Mouse (Mus musculus) hindbrain, embryonic 13.5 days (tissue): ENCODE data around the gene Galt. TPM values are rescaled to one million over a fixed set of nuclear protein-coding genes. Genes with fewer than 3 reads are reported as not detected.

Experiments
- ATAC-seq: fragments of 200-750 bp; cut with Nextera tagmentation; 2 replicates; pipeline ENCODE4 v1.8.0; 2017; ENCODE audit warnings: moderate TSS enrichment; ENCODE audit not compliant: low FRiP score
- H3K27ac ChIP-seq: fragments of 300-500 bp; sonication (generic); 2 replicates; pipeline ENCODE4 v1.5.1; 2015; ENCODE audit warnings: inconsistent platforms, mild to moderate bottlenecking, moderate library complexity
- H3K27me3 ChIP-seq: fragments of 300-500 bp; sonication (generic); 2 replicates; pipeline ENCODE4 v1.6.1; 2015; ENCODE audit warnings: mild to moderate bottlenecking, inconsistent platforms
- H3K36me3 ChIP-seq: fragments of 300-500 bp; sonication (generic); 2 replicates; pipeline ENCODE4 v1.6.1; 2015; ENCODE audit warnings: mild to moderate bottlenecking, inconsistent platforms
- H3K4me1 ChIP-seq: fragments of 300-500 bp; sonication (generic); replicated peaks from 2 replicates; pipeline ENCODE4 v1.6.1; 2015; ENCODE audit warnings: inconsistent platforms
- H3K4me2 ChIP-seq: fragments of 300-500 bp; sonication (generic); 2 replicates; pipeline ENCODE4 v1.6.1; 2015; ENCODE audit warnings: inconsistent platforms, mild to moderate bottlenecking, moderate library complexity
- H3K4me3 ChIP-seq: fragments of 300-500 bp; sonication (generic); 2 replicates; pipeline ENCODE4 v1.5.1; 2015; ENCODE audit warnings: mild to moderate bottlenecking, inconsistent platforms
- H3K9ac ChIP-seq: fragments of 300-500 bp; sonication (generic); 2 replicates; pipeline ENCODE4 v1.6.1; 2015; ENCODE audit warnings: mild to moderate bottlenecking, inconsistent platforms
- H3K9me3 ChIP-seq: fragments of 300-500 bp; sonication (generic); 2 replicates; pipeline ENCODE4 v1.6.1; 2016; ENCODE audit warnings: inconsistent platforms
- WGBS: fragments of 180-500 bp; shearing (Covaris S2); methylation state at CpG from one replicate; pipeline ENCODE4 v1.1.7; 2015; 5-methylcytosine and 5-hydroxymethylcytosine counted together
- polyA plus RNA-seq: library from polyadenylated mRNA; unstranded; fragments of >200 nt; fragmentation: Nextera tagmentation; extraction: Ambion mirVana; gene quantifications from 2 replicates; pipeline ENCODE4 v1.2.1, GENCODE M21; 2015

Galt gene
- polyA plus RNA-seq, result 36.6 and 42.8 TPM in 2 replicates

DNA sequence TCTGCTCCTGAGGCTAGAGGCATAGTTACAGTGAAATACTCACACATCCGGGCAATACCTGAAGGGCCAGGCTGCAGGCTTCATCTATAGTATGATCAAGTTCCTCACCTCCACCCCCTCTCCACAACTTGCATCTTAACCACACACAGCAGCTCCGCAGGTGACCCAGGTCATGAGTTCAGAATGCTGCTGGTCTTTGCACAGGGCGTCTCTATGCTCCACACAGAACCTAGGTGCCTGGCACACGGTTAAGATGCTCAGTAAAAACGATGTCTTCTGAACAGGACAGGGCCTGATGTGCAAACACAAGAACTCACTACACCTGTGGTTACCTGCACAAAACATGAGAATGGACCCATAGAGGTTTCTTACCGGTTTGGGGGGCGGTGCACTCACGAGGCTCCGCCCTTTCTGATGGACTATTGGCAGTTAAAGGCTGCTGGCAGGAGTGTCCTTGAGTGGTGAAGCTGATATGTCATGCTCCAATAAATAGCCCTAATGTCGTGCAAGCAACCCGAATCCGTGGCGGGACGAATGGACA, at the start of gene Galt:
Gene Galt (plus strand): TSS at position 432 of the 541 bp plus-strand sequence.
- H3K4me2 ChIP-seq, result peak within 1 kb of the TSS; percentile 97
- 14% methylated on average over 14 of the region's 14 CpGs for WGBS
- H3K9ac ChIP-seq, result peak within 1 kb of the TSS; percentile 85
- H3K27ac ChIP-seq, result peak within 1 kb of the TSS; percentile 87
- H3K4me3 ChIP-seq, result peak within 1 kb of the TSS; percentile 72
- peaks cover 7% of the 10 kb centered on the region for H3K36me3 ChIP-seq
- peak; percentile 69 for ATAC-seq
- peaks cover 17% of the 10 kb centered on the region for H3K4me1 ChIP-seq
- H3K27me3 ChIP-seq, result 0 out of 2 replicates have a peak, but pooled peaks cover 5% of the 10 kb centered on the region
- H3K9me3 ChIP-seq, result no peaks in the 10 kb centered on the region

DNA sequence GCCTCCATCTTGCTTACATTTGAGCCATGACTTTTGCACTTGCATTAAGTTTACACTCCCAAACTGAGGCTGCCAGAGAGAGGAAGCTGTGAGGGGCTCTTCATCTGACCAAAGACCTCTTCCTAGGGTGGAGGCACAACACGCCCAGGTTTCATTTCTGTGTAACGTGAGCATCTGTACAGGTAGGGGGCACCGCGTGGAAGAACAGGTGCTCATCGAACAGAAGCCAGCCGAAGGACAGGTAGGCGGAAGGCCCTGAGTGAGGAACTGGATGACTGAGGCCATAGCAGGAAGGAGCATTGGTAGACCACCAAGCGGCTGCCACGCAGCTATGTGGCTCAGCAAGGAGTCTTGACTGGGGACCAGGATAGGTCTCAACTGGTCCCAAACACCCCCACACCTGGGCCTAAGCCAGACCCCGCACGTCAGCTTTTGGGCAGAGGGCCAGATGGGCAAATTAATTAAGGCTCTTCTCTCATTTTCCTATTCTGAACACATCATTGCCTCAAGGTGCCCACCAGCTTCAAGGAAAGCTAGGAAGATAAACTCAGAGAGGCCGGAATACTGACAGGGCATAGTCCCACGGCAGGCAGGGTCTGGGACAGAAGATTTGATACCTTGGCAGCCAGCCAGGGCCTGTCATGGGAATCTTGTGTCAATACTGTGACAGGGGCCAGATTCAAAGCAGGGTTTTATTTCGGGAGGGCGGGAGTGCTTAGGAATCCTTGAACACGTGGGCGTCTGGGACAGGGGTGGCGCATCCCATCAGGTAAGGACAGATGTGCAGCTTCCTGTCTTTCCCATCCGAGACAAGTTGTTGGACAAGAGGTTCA, 48.9 kb upstream of the Galt start:
- Histone ChIP-seq H3K4me1 (peaks cover 37% of the 10 kb centered on the region), H3K4me2 (peak overlapping the region; percentile 35), H3K27me3 (0 out of 2 replicates have a peak, but pooled peaks cover 6% of the 10 kb centered on the region), H3K9me3 (no peaks in the 10 kb centered on the region), H3K27ac (peak overlapping the region; percentile 55), H3K36me3 (peaks cover 5% of the 10 kb centered on the region; the same call in 1 of the 2 replicates), H3K9ac (peak overlapping the region; percentile 35; the same call in 1 of the 2 replicates), H3K4me3 (no peak overlapping the region)
- 56% methylated on average over 19 of the region's 19 CpGs for WGBS
- ATAC-seq, result peak; percentile 11; the same call in 1 of the 2 replicates

DNA sequence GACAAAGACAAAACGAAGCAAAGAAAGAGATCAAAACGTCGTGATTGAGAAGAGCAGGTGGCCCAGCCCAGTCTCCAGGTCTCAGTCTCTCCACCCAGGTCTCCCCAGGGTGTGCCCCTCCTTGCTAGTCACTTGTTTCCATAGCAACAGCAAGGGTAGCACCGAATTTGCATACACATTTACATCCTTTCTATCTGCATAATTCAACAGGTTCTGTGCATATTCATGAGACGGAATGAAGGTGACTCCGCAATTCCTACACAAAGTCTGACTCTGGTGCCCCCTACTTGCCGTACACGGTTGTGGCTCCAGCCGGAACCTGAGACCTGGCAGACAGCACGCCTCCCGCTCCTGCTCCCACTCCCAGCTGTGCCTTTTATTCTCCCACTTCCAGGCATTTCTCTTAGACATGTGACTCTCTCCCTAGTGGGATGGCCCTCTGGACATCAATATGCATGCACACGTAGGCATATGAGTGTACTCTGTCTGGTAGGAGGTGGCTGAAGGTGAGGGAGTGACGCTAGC, 48.0 kb upstream of the Galt start:
- no peaks in the 10 kb centered on the region for H3K9me3 ChIP-seq
- H3K4me2 ChIP-seq, result peak overlapping the region; percentile 35
- peaks cover 8% of the 10 kb centered on the region; the same call in 1 of the 2 replicates for H3K36me3 ChIP-seq
- H3K27ac ChIP-seq, result peak overlapping the region; percentile 65
- peak; percentile 78 for ATAC-seq
- H3K27me3 ChIP-seq, result 0 out of 2 replicates have a peak, but pooled peaks cover 6% of the 10 kb centered on the region
- no peak overlapping the region for H3K4me3 ChIP-seq
- WGBS, result under 1% methylated on average over 13 of the region's 13 CpGs
- peaks cover 47% of the 10 kb centered on the region for H3K4me1 ChIP-seq
- H3K9ac ChIP-seq, result peak overlapping the region; percentile 25; the same call in 1 of the 2 replicates

DNA sequence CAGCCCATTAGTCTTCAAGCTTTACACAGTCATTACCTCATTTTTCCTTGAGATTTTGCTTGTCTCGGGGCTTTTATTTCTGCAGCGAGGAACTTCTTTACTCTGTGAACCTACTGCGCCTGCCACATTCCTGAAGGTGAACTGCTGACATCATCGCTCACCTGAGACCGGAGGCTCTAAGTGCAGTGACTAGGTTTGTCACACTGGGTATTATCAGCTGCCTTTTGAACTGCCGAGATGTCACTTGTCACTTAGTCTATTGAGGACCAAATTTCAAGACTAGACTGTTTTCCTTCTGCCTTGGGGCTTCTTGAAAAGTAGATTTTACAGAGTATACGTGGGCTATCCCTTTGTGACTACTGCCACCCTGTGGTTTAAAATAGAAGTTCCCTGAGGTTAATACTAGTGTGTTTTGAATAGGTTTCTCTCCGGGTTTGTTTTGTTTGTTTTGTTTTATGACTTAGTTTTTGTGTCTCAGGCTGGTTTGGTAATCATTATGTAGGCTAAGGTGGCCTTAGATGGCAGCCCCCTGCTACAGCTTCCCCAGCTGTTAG, 46.8 kb upstream of the Galt start:
- ATAC-seq, result no peak
- H3K9ac ChIP-seq, result no peak overlapping the region
- H3K4me3 ChIP-seq, result no peak overlapping the region
- peaks cover 56% of the 10 kb centered on the region for H3K4me1 ChIP-seq
- 0 out of 2 replicates have a peak, but pooled peaks cover 6% of the 10 kb centered on the region for H3K27me3 ChIP-seq
- WGBS, result 45% methylated on average over 8 of the region's 8 CpGs
- no peak overlapping the region for H3K4me2 ChIP-seq
- peaks cover 8% of the 10 kb centered on the region; the same call in 1 of the 2 replicates for H3K36me3 ChIP-seq
- H3K9me3 ChIP-seq, result no peaks in the 10 kb centered on the region
- H3K27ac ChIP-seq, result no peak overlapping the region

DNA sequence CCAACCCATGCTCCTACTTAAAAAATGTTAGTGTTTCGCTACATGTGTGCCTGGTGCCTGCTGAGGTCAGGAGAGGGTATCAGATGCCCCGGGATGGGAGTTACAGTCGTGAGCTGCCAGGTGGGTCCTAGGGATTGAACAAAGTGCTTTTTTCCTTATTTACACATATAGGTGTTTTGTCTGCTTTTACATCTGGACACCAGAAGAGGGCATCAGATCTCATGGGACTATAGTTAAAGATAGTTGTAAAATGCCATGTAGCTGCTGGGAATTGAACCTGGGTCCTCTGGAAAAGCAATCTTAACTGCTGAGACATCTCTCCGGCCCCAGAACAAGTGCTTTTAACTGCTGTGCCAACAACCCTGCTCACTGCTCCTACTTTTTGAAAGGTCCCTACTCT, 44.8 kb upstream of the Galt start:
- H3K36me3 ChIP-seq, result peaks cover 12% of the 10 kb centered on the region
- peaks cover 72% of the 10 kb centered on the region for H3K4me1 ChIP-seq
- ATAC-seq, result no peak
- no peak overlapping the region for H3K9ac ChIP-seq
- no peaks in the 10 kb centered on the region for H3K9me3 ChIP-seq
- H3K27me3 ChIP-seq, result 0 out of 2 replicates have a peak, but pooled peaks cover 5% of the 10 kb centered on the region
- 74% methylated on average over 4 of the region's 4 CpGs for WGBS
- H3K4me3 ChIP-seq, result no peak overlapping the region
- H3K27ac ChIP-seq, result no peak overlapping the region
- no peak overlapping the region for H3K4me2 ChIP-seq

DNA sequence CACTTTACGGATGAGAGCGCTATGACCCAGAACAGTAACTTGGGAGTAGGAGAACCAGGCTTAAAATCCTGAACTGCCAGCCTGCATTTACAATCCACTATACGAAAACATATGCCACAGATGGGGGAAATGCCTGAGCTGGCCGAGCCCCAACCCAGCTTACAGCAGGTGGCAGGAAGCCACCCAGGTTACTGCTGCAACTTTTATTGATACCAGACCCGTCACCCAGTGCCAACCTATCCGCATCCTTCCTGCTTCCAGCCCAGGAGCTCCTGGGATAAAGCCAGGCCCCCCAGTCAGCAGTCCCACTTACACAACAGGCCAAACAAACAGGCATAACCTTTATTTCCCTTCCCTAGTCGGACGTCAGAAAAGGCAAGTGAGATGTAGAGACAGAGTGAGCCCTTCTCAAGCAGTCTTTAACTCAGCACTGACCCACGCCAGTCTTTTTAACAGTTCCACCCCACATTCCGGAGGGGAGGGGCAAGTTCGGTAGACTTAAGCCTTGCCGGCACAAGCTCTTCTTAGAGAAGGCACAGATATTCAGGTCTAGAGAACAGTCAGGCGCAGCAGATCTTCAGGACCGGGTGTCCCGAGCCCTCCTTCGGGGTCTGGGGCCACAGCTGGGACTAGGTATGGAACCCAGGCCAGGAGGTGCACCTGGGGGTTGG, 43.2 kb upstream of the Galt start:
- peak overlapping the region; percentile 82 for H3K4me3 ChIP-seq
- H3K36me3 ChIP-seq, result peaks cover 24% of the 10 kb centered on the region
- WGBS, result 79% methylated on average over 16 of the region's 16 CpGs
- no peak overlapping the region for H3K27ac ChIP-seq
- H3K9me3 ChIP-seq, result no peaks in the 10 kb centered on the region
- H3K9ac ChIP-seq, result peak overlapping the region; percentile 91
- peaks cover 68% of the 10 kb centered on the region for H3K4me1 ChIP-seq
- H3K4me2 ChIP-seq, result peak overlapping the region; percentile 93
- H3K27me3 ChIP-seq, result no peaks in the 10 kb centered on the region
- ATAC-seq, result no peak

DNA sequence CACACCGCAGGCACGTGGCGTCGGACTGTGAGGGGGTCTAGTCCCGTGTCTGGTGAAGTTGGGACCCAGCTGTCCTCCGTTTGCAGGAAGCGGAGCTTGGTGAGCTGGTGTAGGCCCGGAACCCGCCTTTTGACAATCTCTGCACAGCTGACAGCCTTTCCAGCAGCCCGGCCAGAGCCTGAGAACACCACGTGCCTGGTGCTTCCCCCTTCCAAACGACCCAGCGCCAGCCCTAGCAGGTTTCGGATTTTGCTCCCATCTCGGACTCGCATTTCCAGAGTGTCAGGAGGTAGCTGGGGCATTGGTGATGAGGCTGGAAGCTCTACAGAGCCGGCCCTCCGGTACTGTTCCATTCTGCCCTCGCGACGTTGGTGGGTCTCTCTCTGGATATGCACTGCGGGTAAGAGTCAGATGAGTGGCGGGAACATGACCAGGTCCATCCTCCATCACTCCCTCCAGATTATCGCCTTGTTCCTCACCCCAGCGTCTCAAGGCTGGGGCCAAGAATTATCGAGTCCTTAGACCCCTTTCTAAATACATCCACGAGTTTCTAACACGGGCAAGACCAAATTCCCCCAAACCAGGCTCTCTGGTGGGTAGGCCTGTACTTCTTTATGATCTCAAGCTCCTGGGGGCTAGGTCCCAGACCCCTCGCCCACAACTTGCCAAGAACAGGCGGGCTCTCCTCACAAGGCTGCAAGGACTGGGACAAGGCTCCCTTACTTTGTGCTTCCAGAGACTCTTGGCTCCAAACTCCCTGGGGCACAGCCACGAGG, 42.4 kb upstream of the Galt start:
- H3K27me3 ChIP-seq, result no peaks in the 10 kb centered on the region
- H3K4me1 ChIP-seq, result peaks cover 68% of the 10 kb centered on the region
- H3K4me3 ChIP-seq, result peak overlapping the region; percentile 82
- no peaks in the 10 kb centered on the region for H3K9me3 ChIP-seq
- WGBS, result 40% methylated on average over 31 of the region's 31 CpGs
- peak overlapping the region; percentile 93 for H3K4me2 ChIP-seq
- H3K9ac ChIP-seq, result peak overlapping the region; percentile 91
- peak; percentile 19 for ATAC-seq
- H3K36me3 ChIP-seq, result peaks cover 32% of the 10 kb centered on the region
- peak overlapping the region; percentile 84 for H3K27ac ChIP-seq

DNA sequence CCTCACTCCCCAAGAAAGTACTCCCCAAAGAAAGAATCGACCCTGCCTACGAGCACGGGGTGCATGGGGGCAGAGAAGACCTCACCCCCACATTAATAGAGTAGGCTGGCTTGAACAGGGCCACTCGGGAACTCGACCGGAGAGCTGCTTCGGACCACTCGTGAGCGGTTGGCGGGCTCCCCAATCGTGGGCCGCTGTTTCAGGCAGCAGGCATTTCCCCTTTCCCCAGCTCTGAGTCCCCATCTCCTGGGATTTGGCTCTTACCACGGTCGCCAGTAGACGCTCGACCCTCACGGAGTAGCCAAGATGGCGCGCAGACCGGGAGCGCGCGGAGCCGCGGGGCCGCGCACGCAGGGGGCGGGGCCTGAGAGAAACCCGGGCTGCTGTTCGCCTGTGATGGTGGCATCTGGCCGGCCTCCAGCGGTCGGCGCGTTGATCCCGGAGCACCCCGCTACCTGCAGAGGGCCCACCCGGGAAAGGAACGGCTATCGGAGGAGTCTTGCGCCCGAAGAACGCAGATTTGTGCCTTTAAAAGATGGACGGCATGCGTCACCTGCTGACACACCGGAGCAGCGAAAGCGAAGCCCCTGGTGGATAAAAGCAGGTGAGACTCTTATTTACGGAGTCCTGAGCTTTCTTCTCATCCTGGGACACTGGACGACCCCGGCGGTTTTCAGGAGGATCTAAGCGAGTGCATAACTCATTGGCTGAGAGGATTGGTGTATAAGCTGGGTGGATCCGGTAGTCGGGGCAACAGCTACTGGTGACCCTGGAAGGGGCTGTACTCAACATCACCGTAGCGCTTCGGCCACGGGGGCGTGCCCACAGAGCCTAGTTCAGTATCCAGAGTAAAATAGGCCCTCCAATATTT, 41.6 kb upstream of the Galt start, which contains the start of gene Rpp25l:
Gene Rpp25l (minus strand): TSS at position 338 of the 871 bp plus-strand sequence.
- Histone ChIP-seq H3K27ac (peak within 1 kb of the TSS; percentile 84), H3K4me1 (peaks cover 62% of the 10 kb centered on the region), H3K9me3 (no peaks in the 10 kb centered on the region), H3K4me2 (peak within 1 kb of the TSS; percentile 93), H3K9ac (peak within 1 kb of the TSS; percentile 91), H3K27me3 (no peaks in the 10 kb centered on the region), H3K4me3 (peak within 1 kb of the TSS; percentile 82), H3K36me3 (peaks cover 40% of the 10 kb centered on the region)
- under 1% methylated on average over 61 of the region's 61 CpGs for WGBS
- ATAC-seq, result peak; percentile 67

DNA sequence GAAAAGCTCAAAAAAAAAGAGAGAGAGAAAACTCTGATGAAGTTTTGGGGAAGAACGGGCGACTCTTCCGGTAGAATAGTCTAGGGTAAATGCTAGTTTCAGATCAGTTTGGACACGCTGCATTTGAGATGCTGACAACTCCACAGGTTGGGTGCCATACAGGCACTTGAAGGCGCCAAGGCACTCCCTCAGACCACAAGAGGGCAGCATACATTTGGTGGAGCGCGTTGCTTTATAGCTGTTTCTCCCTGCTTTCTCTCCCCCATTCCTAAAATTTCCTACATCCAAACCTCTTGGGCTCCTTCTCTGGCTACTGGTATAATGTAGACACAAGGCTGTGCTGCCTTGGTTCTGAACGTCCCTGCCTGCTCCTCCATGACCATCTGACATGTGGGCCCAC, 40.8 kb upstream of the Galt start:
- peaks cover 58% of the 10 kb centered on the region for H3K4me1 ChIP-seq
- H3K27ac ChIP-seq, result no peak overlapping the region; the same call in 1 of the 2 replicates
- ATAC-seq, result 0 out of 2 replicates have a peak, but pooled peaks have one; percentile 11
- H3K4me2 ChIP-seq, result peak overlapping the region; percentile 93
- no peak overlapping the region for H3K9ac ChIP-seq
- peaks cover 48% of the 10 kb centered on the region for H3K36me3 ChIP-seq
- WGBS, result 19% methylated on average over 8 of the region's 8 CpGs
- H3K4me3 ChIP-seq, result peak overlapping the region; percentile 82
- H3K27me3 ChIP-seq, result no peaks in the 10 kb centered on the region
- no peaks in the 10 kb centered on the region for H3K9me3 ChIP-seq

DNA sequence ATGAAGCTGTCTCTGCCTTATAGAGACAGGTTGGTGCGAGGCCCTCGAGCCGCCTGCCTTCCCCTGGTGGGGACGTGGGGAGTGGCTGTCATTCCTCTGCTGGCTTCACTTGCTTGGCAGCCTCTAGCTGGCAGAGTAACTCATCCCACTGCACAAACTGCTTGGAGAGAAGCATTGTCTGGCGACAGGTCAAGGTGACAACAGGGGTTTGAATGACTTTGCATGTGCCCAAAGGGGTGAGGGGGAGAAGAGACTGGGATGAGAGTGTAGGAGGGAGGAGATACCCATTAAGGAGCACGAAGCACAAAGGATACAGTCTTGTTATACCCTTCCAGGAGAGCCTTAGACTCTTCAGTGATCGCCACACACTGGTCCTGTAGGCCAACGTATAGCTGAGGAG, 39.9 kb upstream of the Galt start:
- peaks cover 56% of the 10 kb centered on the region for H3K36me3 ChIP-seq
- H3K9ac ChIP-seq, result no peak overlapping the region
- 80% methylated on average over 8 of the region's 8 CpGs for WGBS
- no peak overlapping the region for H3K4me2 ChIP-seq
- no peak for ATAC-seq
- peaks cover 58% of the 10 kb centered on the region for H3K4me1 ChIP-seq
- no peaks in the 10 kb centered on the region for H3K9me3 ChIP-seq
- no peaks in the 10 kb centered on the region for H3K27me3 ChIP-seq
- no peak overlapping the region for H3K27ac ChIP-seq
- no peak overlapping the region for H3K4me3 ChIP-seq
